Mouse (Mus musculus) ES-E14 (cell line): ENCODE results near the gene Ccdc13. TPM values are rescaled to one million over a fixed set of nuclear protein-coding genes. Genes with fewer than 3 reads are reported as not detected.

Experiments
- DNase-seq: peaks from one replicate; pipeline ENCODE4 v3.0.0-alpha.2; 2013; ENCODE audit warnings: low read depth, low spot score
- H3K27ac ChIP-seq: 2 replicates; pipeline ENCODE4 v1.5.1; 2012; ENCODE audit warnings: low read depth, mild to moderate bottlenecking, low read length, moderate library complexity, mixed read lengths; ENCODE audit not compliant: poor library complexity, insufficient read depth, severe bottlenecking
- H3K36me3 ChIP-seq: 2 replicates; pipeline ENCODE4 v1.6.1; 2012; ENCODE audit warnings: mild to moderate bottlenecking, low read length, moderate library complexity, mixed read lengths; ENCODE audit not compliant: control insufficient read depth, poor library complexity, insufficient read depth, severe bottlenecking
- H3K4me1 ChIP-seq, 2 experiments: fragments of 150-350 bp in 1 of 2; sonication (generic) in 1 of 2; 2 replicates each; pipeline ENCODE4 v1.6.1; 2012; ENCODE audit warnings: low read length in 2 of 2, mild to moderate bottlenecking in 1 of 2, mixed read lengths in 1 of 2; ENCODE audit not compliant: control insufficient read depth in 2 of 2, insufficient read depth in 2 of 2, poor library complexity in 1 of 2
- H3K4me3 ChIP-seq, 2 experiments: fragments of 150-350 bp in 1 of 2; sonication (generic) in 1 of 2; 2 replicates each; pipeline ENCODE4 v1.5.1; 2012; ENCODE audit warnings: low read length in 2 of 2, low read depth in 1 of 2, mild to moderate bottlenecking in 1 of 2, mixed read lengths in 1 of 2; ENCODE audit not compliant: insufficient read depth in 1 of 2, poor library complexity in 1 of 2, severe bottlenecking in 1 of 2
- H3K9ac ChIP-seq: 2 replicates; pipeline ENCODE4 v1.6.1; 2012; ENCODE audit warnings: low read depth, mild to moderate bottlenecking, low read length, mixed read lengths; ENCODE audit not compliant: poor library complexity, insufficient read depth, severe bottlenecking
- H3K9me3 ChIP-seq: fragments of 150-350 bp; sonication (generic); 2 replicates; pipeline ENCODE4 v1.6.1; 2012; ENCODE audit warnings: low read depth, mild to moderate bottlenecking, low read length; ENCODE audit not compliant: control insufficient read depth, insufficient read depth
- CHD2 ChIP-seq: IDR thresholded peaks from 2 replicates; pipeline ENCODE4 v1.6.1; 2014; ENCODE audit warnings: mild to moderate bottlenecking, low read depth, low read length, inconsistent platforms
- HCFC1 ChIP-seq: IDR thresholded peaks from 2 replicates; pipeline ENCODE4 v1.6.1; 2012; ENCODE audit warnings: low read length, inconsistent platforms, borderline replicate concordance; ENCODE audit not compliant: insufficient read depth
- MAFK ChIP-seq: IDR thresholded peaks from 2 replicates; pipeline ENCODE4 v1.6.1; 2014; ENCODE audit warnings: mild to moderate bottlenecking, low read depth, low read length, inconsistent platforms; ENCODE audit not compliant: insufficient read depth
- ZC3H11A ChIP-seq: IDR thresholded peaks from 2 replicates; pipeline ENCODE4 v1.6.1; 2012; ENCODE audit warnings: low read depth, mild to moderate bottlenecking, inconsistent platforms, low read length, borderline replicate concordance
- ZNF384 ChIP-seq: IDR thresholded peaks from 2 replicates; pipeline ENCODE4 v1.6.1; 2012; ENCODE audit warnings: low read depth, low read length, inconsistent platforms
- in situ Hi-C, 2 experiments: fragments of 600-800 bp; cut with MboI; formaldehyde crosslinking; loops; one replicate each; pipeline ENCODE4 v1.15.1; 2025; ENCODE audit warnings: low sequenced_read_pairs in 2 of 2, inconsistent platforms in 1 of 2; ENCODE audit not compliant: unreplicated experiment in 2 of 2
- total RNA-seq: library from RNA; depleted of rRNA; stranded (reverse); fragments of 300-350 nt; gene quantifications from 2 replicates; pipeline ENCODE4 v1.2.3, GENCODE M21; 2012

The Ccdc13 gene
- total RNA-seq, 1 experiment, result 0.58 TPM

DNA sequence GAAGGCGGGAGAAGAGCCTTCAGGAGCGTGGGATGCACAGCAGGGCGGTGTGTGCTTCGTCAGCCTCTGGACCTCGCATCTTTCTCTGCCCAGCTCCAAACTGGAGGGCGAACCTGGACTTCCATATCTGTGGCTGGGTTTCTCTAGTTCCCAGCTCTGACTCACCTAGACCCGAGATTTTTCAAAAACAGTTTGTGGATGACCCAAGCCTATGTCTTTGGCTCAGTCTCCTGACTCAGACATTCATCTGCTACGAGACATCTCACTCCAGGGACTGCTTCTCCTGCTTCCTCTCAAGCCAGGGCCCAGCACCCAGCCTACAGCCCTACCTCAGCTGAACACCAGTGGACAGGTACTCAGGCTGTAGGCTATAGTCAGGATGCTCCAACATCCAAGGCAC lies 54.0 kb downstream of the Ccdc13 start:
- no peaks in the 10 kb centered on the region for H3K36me3 ChIP-seq
- no peak overlapping the region for H3K4me3 ChIP-seq
- no peak overlapping the region for H3K27ac ChIP-seq
- TF ChIP-seq HCFC1 (no peak), ZC3H11A (no peak), MAFK (no peak), CHD2 (no peak), ZNF384 (no peak)
- no peak overlapping the region for H3K9ac ChIP-seq
- no peaks in the 10 kb centered on the region for H3K9me3 ChIP-seq
- in situ Hi-C loops, result no loop called here
- DNase-seq, result no peak
- H3K4me1 ChIP-seq, result no peaks in the 10 kb centered on the region; a peak in 1 of 4 replicates

- DNase-seq, result no peak
- H3K4me1 ChIP-seq, result no peaks in the 10 kb centered on the region; a peak in 1 of 4 replicates
- no peaks in the 10 kb centered on the region for H3K9me3 ChIP-seq
- TF ChIP-seq HCFC1 (no peak), ZC3H11A (no peak), ZNF384 (no peak), CHD2 (no peak), MAFK (no peak)
- in situ Hi-C loops, result no loop called here
- H3K4me3 ChIP-seq, result no peak overlapping the region
- H3K9ac ChIP-seq, result no peak overlapping the region
- H3K27ac ChIP-seq, result no peak overlapping the region
- H3K36me3 ChIP-seq, result no peaks in the 10 kb centered on the region
Observed at GRCm38 (mm10) chr9:121784801-121785200, 54.5 kb downstream of the Ccdc13 start.

DNA sequence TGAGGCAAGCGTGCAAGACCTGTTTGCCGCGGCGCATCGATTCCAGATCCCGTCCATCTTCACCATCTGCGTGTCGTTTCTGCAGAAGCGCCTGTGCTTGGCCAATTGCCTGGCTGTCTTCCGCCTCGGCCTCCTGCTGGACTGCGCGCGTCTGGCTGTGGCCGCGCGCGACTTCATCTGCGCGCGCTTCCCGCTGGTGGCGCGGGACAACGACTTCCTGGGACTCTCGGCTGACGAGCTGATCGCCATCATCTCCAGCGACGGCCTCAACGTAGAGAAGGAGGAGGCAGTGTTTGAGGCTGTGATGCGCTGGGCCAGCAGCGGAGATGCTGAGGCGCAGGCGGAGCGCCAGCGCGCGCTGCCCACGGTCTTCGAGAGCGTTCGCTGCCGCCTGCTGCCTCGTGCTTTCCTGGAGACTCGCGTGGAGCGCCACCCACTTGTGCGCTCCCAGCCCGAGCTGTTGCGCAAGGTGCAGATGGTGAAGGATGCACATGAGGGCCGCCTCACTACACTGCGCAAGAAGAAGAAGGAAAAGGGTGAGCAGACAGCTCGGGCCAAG lies 61.1 kb downstream of the Ccdc13 start:
- Histone ChIP-seq H3K27ac (no peak overlapping the region), H3K4me1 (peaks cover 0 to 4% of the 10 kb centered on the region in 2 experiments; a peak in 1 of 4 replicates), H3K9me3 (no peaks in the 10 kb centered on the region), H3K4me3 (peak overlapping the region; percentile 8 to 44; a peak in 2 of 4 replicates), H3K36me3 (no peaks in the 10 kb centered on the region), H3K9ac (peak overlapping the region; percentile 2; the same call in 1 of the 2 replicates)
- in situ Hi-C loops, result no loop called here
- TF ChIP-seq ZC3H11A (no peak), ZNF384 (no peak), HCFC1 (no peak)
- DNase-seq, result no peak

DNA sequence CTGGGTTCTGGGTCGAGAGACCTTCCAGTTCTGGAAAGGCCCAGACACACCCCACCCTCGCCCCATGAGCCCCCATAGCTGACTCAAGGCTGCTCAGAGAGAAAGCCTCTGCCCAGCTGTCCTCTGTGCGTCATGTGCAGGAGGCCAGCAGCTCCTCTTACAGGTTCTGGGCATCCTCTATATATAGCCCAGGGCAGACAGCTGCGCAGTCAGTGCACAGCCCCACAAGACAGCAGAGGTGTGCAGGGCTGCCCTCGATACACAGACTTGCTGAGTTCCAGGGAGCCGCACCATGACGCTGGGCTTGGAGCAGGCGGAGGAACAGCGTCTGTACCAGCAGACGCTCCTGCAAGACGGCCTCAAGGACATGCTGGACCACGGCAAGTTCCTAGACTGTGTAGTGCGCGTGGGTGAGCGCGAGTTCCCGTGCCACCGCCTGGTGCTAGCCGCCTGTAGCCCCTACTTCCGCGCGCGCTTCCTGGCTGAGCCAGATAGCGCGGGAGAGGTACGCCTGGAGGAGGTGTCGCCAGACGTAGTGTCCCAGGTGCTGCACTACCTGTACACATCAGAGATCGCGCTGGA lies 61.7 kb downstream of the Ccdc13 start, which contains the start of gene Klhl40:
Gene Klhl40, plus strand, starts transcription at position 124 of the 582 bp plus-strand sequence.
- TF ChIP-seq ZNF384, result no peak
- TF ChIP-seq ZC3H11A, result no peak
- TF ChIP-seq MAFK, result no peak
- no peak for TF ChIP-seq CHD2
- no peak for TF ChIP-seq HCFC1
- H3K27ac ChIP-seq, result no peak within 1 kb of the TSS
- H3K9me3 ChIP-seq, result no peaks in the 10 kb centered on the region
- peak within 1 kb of the TSS; percentile 2; the same call in 1 of the 2 replicates for H3K9ac ChIP-seq
- no peaks in the 10 kb centered on the region for H3K36me3 ChIP-seq
- DNase-seq, result no peak
- in situ Hi-C loops, result no loop called here
- peaks cover 0 to 4% of the 10 kb centered on the region in 2 experiments; a peak in 1 of 4 replicates for H3K4me1 ChIP-seq
- H3K4me3 ChIP-seq, result peak within 1 kb of the TSS; percentile 8 to 44; a peak in 2 of 4 replicates

DNA sequence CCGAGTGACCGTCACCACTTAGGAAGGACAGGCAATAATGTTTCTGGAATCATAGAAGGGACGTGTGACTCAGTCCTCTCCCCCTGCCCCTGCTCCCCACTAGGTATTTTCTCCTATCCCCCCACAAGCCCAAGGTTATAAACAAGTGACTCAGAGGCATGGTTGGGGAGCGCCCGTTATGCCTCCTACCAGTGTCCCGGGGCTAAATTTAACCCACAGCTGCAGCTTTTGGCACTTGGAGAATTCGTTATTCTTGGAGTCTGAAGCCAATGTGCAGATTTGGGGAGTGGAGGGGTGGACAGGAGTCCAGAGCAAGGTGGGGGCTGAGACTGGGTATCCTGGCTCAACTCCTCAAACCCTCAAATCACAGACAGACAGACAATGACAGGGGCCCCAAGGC lies 62.8 kb downstream of the Ccdc13 start:
- Histone ChIP-seq H3K9ac (no peak overlapping the region), H3K27ac (no peak overlapping the region), H3K4me3 (no peak overlapping the region), H3K36me3 (no peaks in the 10 kb centered on the region), H3K9me3 (no peaks in the 10 kb centered on the region), H3K4me1 (peaks cover 0 to 4% of the 10 kb centered on the region in 2 experiments; a peak in 1 of 4 replicates)
- no peak for TF ChIP-seq ZNF384
- no peak for TF ChIP-seq MAFK
- no peak for TF ChIP-seq CHD2
- TF ChIP-seq ZC3H11A, result no peak
- no peak for TF ChIP-seq HCFC1
- in situ Hi-C loops, result no loop called here
- no peak for DNase-seq
